Mouse (Mus musculus) lung, postnatal 0 days (tissue): ENCODE data around the gene Hip1. TPM values are rescaled to one million over a fixed set of nuclear protein-coding genes. Genes with fewer than 3 reads are reported as not detected.
"Not testable (repeated sequence)": the region's sequence is repeated elsewhere in the genome, so short reads cannot be mapped to it uniquely, and the experiment has no call there.

Experiments used
- ATAC-seq: fragments of 200-750 bp; cut with Nextera tagmentation; 2 replicates; pipeline ENCODE4 v1.8.0; 2017; ENCODE audit warnings: moderate library complexity
- DNase-seq: peaks from one replicate; pipeline ENCODE4 v3.0.0-alpha.2; 2016; ENCODE audit warnings: low spot score
- H3K27ac ChIP-seq: fragments of 300-500 bp; sonication (generic); 2 replicates; pipeline ENCODE4 v1.5.1; 2014; ENCODE audit warnings: antibody characterized with exemption, mild to moderate bottlenecking, low read length, mixed read lengths
- H3K27me3 ChIP-seq: fragments of 300-500 bp; sonication (generic); replicated peaks from 2 replicates; pipeline ENCODE4 v1.6.1; 2014; ENCODE audit warnings: low read length, mixed read lengths; ENCODE audit not compliant: insufficient read depth
- H3K36me3 ChIP-seq: fragments of 300-500 bp; sonication (generic); 2 replicates; pipeline ENCODE4 v1.6.1; 2014; ENCODE audit warnings: low read length, mixed read lengths; ENCODE audit not compliant: insufficient read depth
- H3K4me1 ChIP-seq: fragments of 300-500 bp; sonication (generic); 2 replicates; pipeline ENCODE4 v1.6.1; 2014; ENCODE audit warnings: antibody characterized with exemption, low read depth, low read length, mixed read lengths; ENCODE audit not compliant: insufficient read depth
- H3K4me2 ChIP-seq: fragments of 300-500 bp; sonication (generic); replicated peaks from 2 replicates; pipeline ENCODE4 v1.6.1; 2014; ENCODE audit warnings: low read depth, mild to moderate bottlenecking, low read length, moderate library complexity, mixed read lengths
- H3K4me3 ChIP-seq: fragments of 300-500 bp; sonication (generic); 2 replicates; pipeline ENCODE4 v1.5.1; 2014; ENCODE audit warnings: low read depth, low read length
- H3K9ac ChIP-seq: fragments of 300-500 bp; sonication (generic); replicated peaks from 2 replicates; pipeline ENCODE4 v1.6.1; 2014; ENCODE audit warnings: low read depth, mild to moderate bottlenecking
- H3K9me3 ChIP-seq: fragments of 300-500 bp; sonication (generic); 2 replicates; pipeline ENCODE4 v1.6.1; 2016; ENCODE audit warnings: low read length, mixed read lengths
- CTCF ChIP-seq: IDR thresholded peaks from 2 replicates; pipeline ENCODE4 v1.5.1; 2016; ENCODE audit warnings: antibody characterized with exemption, mild to moderate bottlenecking
- EP300 ChIP-seq: IDR thresholded peaks from 2 replicates; pipeline ENCODE4 v1.6.1; 2016; ENCODE audit warnings: antibody characterized with exemption, mild to moderate bottlenecking, control low read depth
- WGBS: fragments of 180-500 bp; shearing (Covaris S2); extraction: QIAGEN DNeasy Blood & Tissue Kit; methylation state at CpG from one replicate; pipeline ENCODE4 v1.1.7; 2014; 5-methylcytosine and 5-hydroxymethylcytosine counted together
- polyA plus RNA-seq: library from polyadenylated mRNA; unstranded; fragments of >200 nt; fragmentation: Nextera tagmentation; extraction: Ambion mirVana; gene quantifications from 2 replicates; pipeline ENCODE4 v1.2.1, GENCODE M21; 2015

The Hip1 gene
- polyA plus RNA-seq, 1 experiment from 2014 or later = 17.7 TPM

- Histone ChIP-seq H3K27me3 (no peaks in the 10 kb centered on the region), H3K36me3 (no peaks in the 10 kb centered on the region), H3K4me3 (no peak overlapping the region), H3K4me1 (peaks cover 5% of the 10 kb centered on the region; the same call in 1 of the 2 replicates), H3K27ac (no peak overlapping the region), H3K9ac (no peak overlapping the region), H3K9me3 (no peaks in the 10 kb centered on the region), H3K4me2 (no peak overlapping the region)
- TF ChIP-seq CTCF = no peak
- 71% methylated on average over 2 of the region's 2 CpGs for WGBS
- ATAC-seq (no peak), DNase-seq (no peak)
Measured at GRCm38 (mm10) chr5:135492126-135492525, 52.8 kb downstream of the Hip1 start.

GRCm38 (mm10) chr5:135489695-135490294 lies 55.1 kb downstream of the Hip1 start:
- Histone ChIP-seq H3K4me2 (peak overlapping the region; percentile 88), H3K27me3 (no peaks in the 10 kb centered on the region), H3K27ac (peak overlapping the region; percentile 77), H3K9ac (0 out of 2 replicates have a peak overlapping the region, but pooled peaks have one; percentile 8), H3K9me3 (no peaks in the 10 kb centered on the region), H3K4me1 (peaks cover 5% of the 10 kb centered on the region; the same call in 1 of the 2 replicates), H3K36me3 (no peaks in the 10 kb centered on the region), H3K4me3 (peak overlapping the region; percentile 56)
- no peak for TF ChIP-seq EP300
- no peak; the same call in 1 of the 2 replicates for TF ChIP-seq CTCF
- DNase-seq (no peak), ATAC-seq (no peak)
- 12% methylated on average over 14 of the region's 14 CpGs for WGBS

- DNase-seq (peak; percentile 81), ATAC-seq (peak; percentile 84)
- Histone ChIP-seq H3K4me2 (peak overlapping the region; percentile 88), H3K27ac (peak overlapping the region; percentile 77), H3K4me3 (peak overlapping the region; percentile 56), H3K9me3 (no peaks in the 10 kb centered on the region), H3K9ac (peak overlapping the region; percentile 46), H3K36me3 (no peaks in the 10 kb centered on the region), H3K27me3 (no peaks in the 10 kb centered on the region), H3K4me1 (peaks cover 5% of the 10 kb centered on the region; the same call in 1 of the 2 replicates)
- TF ChIP-seq CTCF = peak; percentile 74
- peak; percentile 27; the same call in 1 of the 2 replicates for TF ChIP-seq EP300
- under 1% methylated on average over 53 of the region's 59 CpGs for WGBS
Measured at GRCm38 (mm10) chr5:135488881-135489694, 55.8 kb downstream of the Hip1 start.

GRCm38 (mm10) chr5:135488222-135488880 lies 56.6 kb downstream of the Hip1 start:
- H3K9ac ChIP-seq = peak overlapping the region; percentile 46
- no peaks in the 10 kb centered on the region for H3K36me3 ChIP-seq
- peak overlapping the region; percentile 56 for H3K4me3 ChIP-seq
- no peak for DNase-seq
- ATAC-seq = no peak
- H3K27me3 ChIP-seq = no peaks in the 10 kb centered on the region
- 3% methylated on average over 17 of the region's 19 CpGs for WGBS
- H3K9me3 ChIP-seq = no peaks in the 10 kb centered on the region
- TF ChIP-seq CTCF (no peak), EP300 (no peak)
- peak overlapping the region; percentile 88 for H3K4me2 ChIP-seq
- H3K27ac ChIP-seq = peak overlapping the region; percentile 77
- peaks cover 5% of the 10 kb centered on the region; the same call in 1 of the 2 replicates for H3K4me1 ChIP-seq

GRCm38 (mm10) chr5:135485289-135485688 lies 59.6 kb downstream of the Hip1 start:
- Histone ChIP-seq H3K27me3 (no peaks in the 10 kb centered on the region), H3K4me3 (no peak overlapping the region), H3K4me2 (no peak overlapping the region), H3K9ac (no peak overlapping the region), H3K36me3 (no peaks in the 10 kb centered on the region), H3K27ac (0 out of 2 replicates have a peak overlapping the region, but pooled peaks have one; percentile 32), H3K9me3 (no peaks in the 10 kb centered on the region), H3K4me1 (peaks cover 5% of the 10 kb centered on the region; the same call in 1 of the 2 replicates)
- DNase-seq (peak; percentile 56), ATAC-seq (peak; percentile 74)
- TF ChIP-seq EP300 = peak; percentile 56
- no peak for TF ChIP-seq CTCF
- 30% methylated on average over 3 of the region's 3 CpGs for WGBS

- H3K9ac ChIP-seq, ATAC-seq, H3K9me3 ChIP-seq, H3K27me3 ChIP-seq, H3K4me2 ChIP-seq, H3K4me3 ChIP-seq, H3K36me3 ChIP-seq, DNase-seq, H3K27ac ChIP-seq, H3K4me1 ChIP-seq: not testable (repeated sequence)
- WGBS = 86% methylated on average over 6 of the region's 6 CpGs
Measured at GRCm38 (mm10) chr5:135483865-135484264, 61.1 kb downstream of the Hip1 start.
